Mouse (Mus musculus): ENCODE results near the gene Gm11444.

GRCm38 (mm10) chr11:85799856-85800255 is 50.3 kb downstream of the Gm11444 start:
- TF ChIP-seq CTCF (IDR thresholded peaks at IDR 0.05; ENCODE audit: low read depth): no peak
- TF ChIP-seq EP300 (IDR thresholded peaks at IDR 0.05; ENCODE audit: low read depth): no peak; the same call in none of the 2 replicates
